Mouse (Mus musculus) thymus, adult 2 months (tissue): ENCODE measurements at regions not wholly inside any gene's neighbourhood (a gene's known extent, or its start where the extent isn't known, plus 50 kb on each side); places are given as distances from the start of the nearest gene placed in this dataset.

Source experiments
- CTCF ChIP-seq: fragments of 200-500 bp; IDR thresholded peaks from 2 replicates; pipeline ENCODE4 v1.5.1; 2012; ENCODE audit warnings: mild to moderate bottlenecking, control low read depth, low read length, moderate library complexity, borderline replicate concordance; ENCODE audit not compliant: control insufficient read depth, poor library complexity, insufficient read depth; ENCODE audit errors: extremely low read depth
- POLR2A ChIP-seq: fragments of 200-500 bp; IDR thresholded peaks from 2 replicates; pipeline ENCODE4 v1.6.1; 2012; ENCODE audit warnings: mild to moderate bottlenecking, low read length, control low read depth, moderate library complexity; ENCODE audit not compliant: control insufficient read depth, poor library complexity, insufficient read depth; ENCODE audit errors: extremely low read depth

DNA sequence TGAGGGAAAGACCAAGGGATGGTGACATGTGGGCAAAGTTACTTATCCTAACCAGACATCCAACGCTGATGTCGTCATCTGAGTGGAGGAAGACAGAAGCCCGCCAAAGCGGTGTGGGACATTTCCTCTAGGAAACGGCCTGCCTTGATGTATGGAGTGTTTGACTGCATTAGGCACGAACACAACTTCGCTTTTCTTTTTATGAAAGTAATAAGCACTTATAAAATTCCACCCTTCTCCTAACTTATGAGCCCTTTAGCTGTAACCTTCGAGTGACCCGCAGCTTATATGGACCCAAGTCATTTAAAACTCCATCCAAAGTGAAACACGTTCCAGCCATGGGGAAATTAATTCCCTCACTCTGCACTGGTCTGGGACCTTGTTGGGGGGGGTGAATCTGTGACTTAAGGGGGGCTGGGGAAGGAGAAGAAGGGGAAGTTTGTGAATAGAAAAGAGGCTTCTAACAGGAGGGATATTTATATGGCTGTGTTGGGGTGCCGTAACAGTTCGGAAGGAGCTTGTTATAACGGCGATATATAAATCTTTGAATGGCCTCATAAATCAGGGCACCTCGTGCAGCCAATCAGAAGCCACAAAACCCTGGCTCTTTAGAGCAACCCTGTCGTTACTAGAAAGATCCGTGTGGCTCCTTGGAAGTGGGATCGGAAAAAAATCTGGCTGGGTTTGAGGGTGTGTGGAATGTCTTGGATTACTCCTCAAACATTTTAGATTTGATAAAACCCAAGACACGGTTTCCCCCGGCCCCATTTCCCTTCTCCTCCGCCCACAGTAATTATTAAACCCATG is 280.9 kb downstream of the Med13l start:
- no peak for TF ChIP-seq POLR2A
- no peak for TF ChIP-seq CTCF
